8 mouse cellular contexts compared by ENCODE assay signal in genomic region chr6:34316854-34317771, GRCm38 (mm10). TPM values are rescaled to one million over a fixed set of nuclear protein-coding genes. Genes with fewer than 3 reads are reported as not detected.
DNase-seq lines count a peak whose midpoint lies in the region; ATAC-seq lines count a peak whose summit lies in the region.

Gene Akr1b3 (minus strand): TSS chr6:34317478.

- peak; percentile 81 to 82 for DNase-seq in B cell, adult 2 months
- peak; percentile 99 for DNase-seq in brain, adult 2 months (ENCODE audit: low read depth, low spot score)
- peak; percentile 99 for DNase-seq in heart, embryonic 10.5 days (ENCODE audit: low spot score)
- peak; percentile 87 for DNase-seq in liver
- peak; percentile 77 to 85 for DNase-seq in spleen, postnatal 4 days (ENCODE audit: low spot score in 2 of 2)

- peaks cover 3% of the 10 kb centered on the region for H3K36me3 ChIP-seq in heart, embryonic 10.5 days
- H3K36me3 ChIP-seq in kidney, embryonic 15.5 days, result peaks cover 3% of the 10 kb centered on the region; the same call in 1 of the 2 replicates

- peaks cover 36% of the 10 kb centered on the region for H3K4me1 ChIP-seq in heart, embryonic 10.5 days
- peaks cover 20% of the 10 kb centered on the region for H3K4me1 ChIP-seq in kidney, embryonic 15.5 days

- WGBS in heart, embryonic 10.5 days, result under 1% methylated on average over 60 of the region's 60 CpGs
- 1% methylated on average over 60 of the region's 60 CpGs for WGBS in kidney, embryonic 15.5 days

- peak within 1 kb of the TSS; percentile 93 for H3K4me3 ChIP-seq in heart, embryonic 10.5 days
- H3K4me3 ChIP-seq in kidney, embryonic 15.5 days (replicated peaks), result peak within 1 kb of the TSS; percentile 77

- H3K27ac ChIP-seq in heart, embryonic 10.5 days, result peak within 1 kb of the TSS; percentile 92
- peak within 1 kb of the TSS; percentile 57 for H3K27ac ChIP-seq in kidney, embryonic 15.5 days

- ATAC-seq in erythroblast, adult 5-6 weeks (replicated peaks; ENCODE audit: low FRiP score, poor library complexity, severe bottlenecking), result peak; percentile 88
- peak; percentile 99 for ATAC-seq in kidney, embryonic 15.5 days (replicated peaks; ENCODE audit: low FRiP score)
- ATAC-seq in monocyte, adult 5-6 weeks (replicated peaks; ENCODE audit: insufficient number of reproducible peaks, low FRiP score, low TSS enrichment, poor library complexity, severe bottlenecking), result peak; percentile 94

- H3K9me3 ChIP-seq in heart, embryonic 10.5 days, result no peaks in the 10 kb centered on the region
- 0 out of 2 replicates have a peak, but pooled peaks cover 3% of the 10 kb centered on the region for H3K9me3 ChIP-seq in kidney, embryonic 15.5 days (replicated peaks)

- H3K27me3 ChIP-seq in heart, embryonic 10.5 days (ENCODE audit: insufficient read depth, poor library complexity, severe bottlenecking), result no peaks in the 10 kb centered on the region
- no peaks in the 10 kb centered on the region for H3K27me3 ChIP-seq in kidney, embryonic 15.5 days

- peak within 1 kb of the TSS; percentile 73 for H3K9ac ChIP-seq in kidney, embryonic 15.5 days

- peak within 1 kb of the TSS; percentile 89 for H3K4me2 ChIP-seq in kidney, embryonic 15.5 days

RNA-seq across cellular contexts. Expression of gene Akr1b3, which starts in this region (rescaled TPM):
- 18.6 and 72.8 TPM in 2 replicates for total RNA-seq in erythroblast, adult 5-6 weeks (2015; ENCODE audit: low replicate concordance)
- total RNA-seq in erythroblast, adult 5-6 weeks (2017; ENCODE audit: low replicate concordance), result 18.1 and 27.4 TPM in 2 replicates
- 232 and 247 TPM in 2 replicates for polyA plus RNA-seq in heart, embryonic 10.5 days (2016; fragmentation: Nextera tagmentation; extraction: Ambion mirVana)
- 184 and 190 TPM in 2 replicates for polyA plus RNA-seq in kidney, embryonic 15.5 days (2015; fragmentation: Nextera tagmentation; extraction: Ambion mirVana)
- 120 to 137 TPM (median 136 TPM) in 3 replicates for total RNA-seq in monocyte, adult 5-6 weeks (2017)

Comparison
In these comparisons a context has a peak if more than half of its experiments do, and no peak if none do; other contexts are left out.
1. Peak in every context shown above with its lines: DNase-seq, ATAC-seq, H3K4me3 ChIP-seq and H3K27ac ChIP-seq.